Mouse (Mus musculus) urinary bladder, postnatal 14 days (tissue): ENCODE results near the gene Srgap3.
"Not testable (repeated sequence)": the region's sequence is repeated elsewhere in the genome, so short reads cannot be mapped to it uniquely, and the experiment has no call there.

Source experiments
- DNase-seq: peaks from one replicate; pipeline ENCODE4 v3.0.0; 2021; ENCODE audit warnings: low spot score

Srgap3 gene

DNA sequence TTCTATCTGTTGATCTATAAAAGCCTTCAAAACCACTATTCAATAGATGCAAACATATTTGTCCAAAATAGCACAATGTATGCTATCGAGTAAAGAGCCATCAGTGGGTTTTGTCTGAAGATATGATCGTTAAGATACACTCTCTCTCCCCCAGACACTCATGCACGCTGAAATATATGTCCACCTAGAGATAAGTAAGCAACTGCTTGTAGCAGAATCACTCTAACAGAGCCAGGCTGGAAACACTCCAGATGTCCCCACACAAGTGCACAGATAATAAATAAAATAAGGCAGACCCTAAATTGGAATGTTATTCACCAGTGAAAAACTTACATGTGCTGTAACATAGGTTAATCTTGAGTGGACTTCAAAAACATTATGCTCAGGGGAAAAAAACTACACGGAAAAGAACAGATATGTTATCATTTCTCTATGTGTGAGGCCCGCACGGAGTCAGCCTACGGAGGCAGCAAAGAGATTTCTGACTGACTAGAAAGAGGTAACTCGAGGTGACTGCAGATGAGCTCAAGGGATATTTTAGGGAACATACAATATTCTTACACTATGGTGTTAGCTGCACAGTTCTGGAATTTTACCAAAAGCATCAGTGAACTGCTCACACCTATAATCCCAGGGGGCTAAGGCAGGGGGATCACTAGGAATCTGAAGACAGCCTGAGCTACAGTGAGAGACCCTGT is 39.0 kb downstream of the Srgap3 start:
- DNase-seq, result no peak

DNA sequence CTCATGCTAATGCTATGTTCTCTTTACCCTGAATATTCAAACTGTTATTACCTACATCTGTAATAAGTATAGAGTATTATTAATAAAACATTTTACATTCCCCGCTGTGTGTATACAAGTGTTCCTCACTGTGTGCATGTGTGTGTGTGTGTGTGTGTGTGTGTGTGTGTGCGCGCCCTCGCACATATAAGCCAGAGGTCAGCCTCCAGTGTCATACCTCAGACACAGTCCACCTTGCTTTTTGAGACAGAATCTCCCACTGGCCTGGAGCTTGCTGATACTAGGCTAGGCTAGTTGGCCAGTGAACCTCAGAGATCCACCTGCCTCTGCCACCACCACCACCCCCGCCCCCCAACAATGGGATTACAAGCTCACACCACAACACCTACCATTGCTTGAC is 43.3 kb downstream of the Srgap3 start:
- DNase-seq, result no peak

DNA sequence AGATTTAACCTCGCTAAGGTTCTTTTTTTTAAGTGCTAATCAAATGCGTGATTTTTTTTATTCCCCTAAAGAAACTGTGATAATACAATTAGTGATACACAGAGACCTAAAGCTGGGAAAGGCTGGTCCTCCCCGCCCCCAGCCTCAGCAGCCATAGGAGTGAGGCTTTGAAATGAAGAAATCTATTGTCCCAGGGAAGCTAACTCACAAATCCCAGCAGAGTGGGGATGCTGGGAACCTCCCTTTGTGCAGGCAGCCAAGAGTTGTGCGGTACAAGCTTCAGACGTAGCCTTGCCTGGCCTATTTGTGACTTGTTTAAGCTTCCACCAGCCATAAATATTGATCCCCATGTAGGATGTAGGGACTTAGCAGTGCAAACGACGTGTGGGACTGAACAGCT is 43.8 kb downstream of the Srgap3 start:
- DNase-seq, result no peak

DNA sequence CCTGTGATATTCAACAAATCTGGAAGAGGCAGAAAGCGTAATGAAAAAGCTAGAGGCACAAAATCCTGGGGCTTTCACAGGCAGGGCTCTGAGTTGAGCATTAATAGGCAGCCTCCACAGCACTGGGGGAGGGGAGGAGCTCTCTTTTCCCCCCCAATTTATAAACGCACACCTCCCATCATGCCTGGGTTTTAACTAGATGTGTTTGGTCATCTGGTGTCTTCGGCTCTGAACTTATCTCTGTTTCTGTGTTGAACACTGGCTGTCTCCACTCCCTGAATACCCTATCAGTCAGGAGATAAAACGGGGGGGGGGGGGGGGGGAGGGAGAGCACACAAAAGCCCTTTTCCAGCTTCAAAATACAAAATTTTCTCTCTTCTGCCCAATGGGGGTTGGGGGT is 44.3 kb downstream of the Srgap3 start:
- DNase-seq, result no peak

DNA sequence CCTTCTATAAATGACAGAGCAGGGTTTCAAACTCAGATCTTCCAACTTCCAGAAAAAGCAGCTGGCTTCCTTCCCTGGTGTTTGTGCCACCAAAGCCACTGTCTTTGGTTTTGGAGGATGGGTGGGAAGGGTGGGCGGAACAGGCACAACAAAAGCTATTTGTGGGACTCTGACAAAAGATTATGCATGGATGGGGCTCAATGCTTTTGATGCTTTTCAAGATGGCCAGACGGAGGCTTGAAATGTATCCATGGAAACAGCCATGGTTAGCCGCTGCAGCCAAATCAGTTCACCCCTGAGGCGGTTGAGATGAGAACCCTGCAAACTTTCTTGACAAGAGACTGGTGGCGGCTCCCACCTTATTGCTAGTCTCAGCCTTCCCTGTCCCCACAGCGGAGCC is 46.8 kb downstream of the Srgap3 start:
- DNase-seq, result no peak

DNA sequence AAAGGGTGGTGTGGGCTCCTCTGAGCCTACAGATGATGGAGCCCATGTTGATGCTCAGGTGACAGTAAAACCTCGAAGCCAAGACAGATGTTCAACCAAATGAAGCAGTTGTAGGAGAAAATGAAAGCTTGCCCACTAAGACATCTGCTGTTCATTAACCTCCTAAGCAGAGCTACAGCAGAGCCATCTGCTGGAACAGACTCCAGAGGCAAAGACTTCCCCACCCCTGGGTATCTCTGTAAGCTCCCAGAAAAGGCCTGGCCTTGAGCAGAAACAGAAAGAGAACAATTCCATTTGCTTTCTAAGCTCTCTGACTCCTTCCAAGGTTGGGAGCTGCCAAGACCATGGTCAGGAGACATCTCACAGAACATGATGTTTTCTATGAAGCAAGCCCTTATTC is 47.4 kb downstream of the Srgap3 start:
- DNase-seq, result no peak

DNA sequence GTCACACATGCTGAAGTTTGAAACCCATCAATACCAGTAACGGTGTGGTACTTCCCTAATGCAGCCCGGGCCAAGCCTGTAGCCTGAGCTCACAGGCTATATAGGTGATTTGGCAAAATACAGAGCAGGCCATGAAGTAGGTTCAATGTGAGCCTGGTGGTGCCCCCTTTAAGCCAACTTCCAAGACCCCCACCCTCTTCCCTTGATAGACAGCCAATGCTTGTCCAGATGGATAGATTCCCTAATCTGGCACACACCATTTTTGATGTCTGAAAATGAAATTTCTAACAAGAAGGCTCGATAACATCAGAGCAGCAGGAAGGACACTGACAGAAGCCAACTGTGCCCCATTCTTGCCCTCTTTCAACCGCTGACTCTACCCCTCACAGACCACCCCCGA is 47.8 kb downstream of the Srgap3 start:
- no peak for DNase-seq

DNA sequence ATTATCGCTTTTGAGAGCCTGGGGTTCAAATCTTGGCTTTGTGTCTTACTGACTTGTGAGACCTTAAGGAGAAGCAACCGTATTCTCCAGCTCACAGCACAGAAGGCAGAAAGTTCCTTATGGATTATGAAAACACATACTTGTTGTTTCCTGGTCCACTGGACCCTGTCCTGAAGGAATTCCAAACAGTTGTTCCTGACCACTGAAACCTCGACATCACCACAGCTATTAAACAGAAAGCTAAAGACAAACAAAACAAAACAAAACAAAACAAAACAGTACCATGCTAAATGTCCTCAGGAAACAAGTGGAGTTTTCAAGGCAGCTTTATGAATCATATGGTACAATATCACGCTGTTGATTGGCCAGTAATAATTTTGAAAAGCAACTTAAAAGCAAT is 48.6 kb downstream of the Srgap3 start:
- no peak for DNase-seq

DNA sequence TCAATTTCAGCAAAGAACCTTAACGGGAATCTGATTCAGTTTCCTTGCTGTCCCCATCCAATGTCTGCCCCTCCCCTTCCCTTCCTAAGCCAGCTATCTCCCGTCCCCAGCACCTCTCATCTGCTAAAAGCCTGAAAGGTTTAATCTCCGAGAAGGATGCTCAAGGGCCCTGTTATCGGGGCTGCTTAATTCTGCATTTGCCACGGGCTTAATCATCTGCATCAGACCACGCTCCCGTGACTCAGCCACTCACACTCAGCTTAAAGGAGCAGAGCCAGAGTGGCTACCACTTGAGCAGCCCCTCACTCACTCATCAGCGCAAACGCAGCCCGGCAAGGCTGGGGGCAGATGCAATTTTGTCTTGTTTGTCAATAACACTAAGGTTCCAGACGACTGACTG is 50.7 kb downstream of the Srgap3 start:
- DNase-seq, result no peak

DNA sequence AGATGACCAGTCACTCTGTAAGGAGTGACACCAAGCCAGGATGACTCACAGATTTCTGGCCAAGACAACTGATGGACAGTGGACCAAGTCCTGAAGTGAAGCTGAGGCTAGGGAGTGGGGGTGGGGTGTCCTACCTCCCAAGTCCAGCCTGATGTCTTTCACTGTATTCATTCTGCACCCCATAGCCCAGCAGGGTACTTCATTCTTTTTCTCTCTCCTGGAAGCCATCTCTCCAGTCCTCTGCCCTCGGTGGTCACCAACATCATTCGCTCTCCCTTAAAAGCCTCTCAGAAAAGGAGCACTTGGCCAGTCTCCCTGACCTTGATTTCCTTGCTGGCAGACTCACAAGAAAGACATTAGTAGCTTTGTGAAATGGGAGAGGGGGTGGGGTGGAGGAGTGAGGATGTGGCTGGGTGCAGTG is 56.7 kb downstream of the Srgap3 start:
- no peak for DNase-seq

DNA sequence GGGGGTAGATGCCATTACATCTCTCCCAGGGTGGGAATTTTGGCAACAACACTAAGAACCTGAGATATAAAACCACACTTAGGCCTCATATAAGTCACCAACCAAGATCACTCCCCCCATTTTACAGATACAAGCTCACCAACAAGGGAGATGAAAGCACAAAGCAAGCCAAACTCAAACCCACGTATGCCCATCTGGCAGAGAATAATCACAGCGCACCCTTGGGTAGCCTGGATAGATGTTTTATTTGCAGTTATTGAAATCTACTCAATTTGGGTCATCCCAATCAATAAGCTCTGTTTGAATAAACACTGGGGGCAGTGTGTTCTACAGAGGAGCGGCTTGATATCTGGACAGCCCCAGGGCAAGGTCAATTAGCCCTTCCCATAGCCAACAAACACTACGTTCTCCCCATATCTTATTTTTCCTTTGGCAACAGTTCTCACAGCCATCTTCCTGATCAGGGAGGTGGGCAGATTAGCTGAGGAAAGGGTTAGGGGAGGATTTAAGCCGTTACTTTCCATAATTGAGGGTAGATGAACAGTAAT is 63.4 kb downstream of the Srgap3 start:
- DNase-seq, result no peak

DNA sequence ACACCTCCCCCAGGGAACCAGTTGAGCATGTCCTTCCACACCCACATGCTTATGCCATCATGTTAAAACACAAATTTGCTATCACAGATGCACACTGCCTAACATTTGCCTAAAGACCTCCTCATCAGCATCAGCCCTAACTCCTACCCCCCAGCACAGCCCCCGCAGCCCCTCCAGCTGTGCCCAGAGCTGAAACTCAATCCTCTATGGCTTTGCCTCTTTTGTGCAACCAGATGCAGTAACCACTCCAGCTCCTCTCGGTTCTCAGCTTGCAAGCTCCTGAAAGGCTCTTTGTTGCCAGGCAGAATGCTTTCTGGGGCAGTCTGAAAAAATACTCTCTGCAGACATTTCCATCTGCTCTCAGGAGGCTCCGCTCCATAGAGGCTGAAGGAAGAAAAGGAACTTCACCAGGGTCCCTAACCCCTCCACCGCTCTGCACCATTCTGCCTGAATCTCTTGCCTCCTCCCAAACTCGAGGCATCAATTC is 67.0 kb downstream of the Srgap3 start:
- DNase-seq, result no peak

DNA sequence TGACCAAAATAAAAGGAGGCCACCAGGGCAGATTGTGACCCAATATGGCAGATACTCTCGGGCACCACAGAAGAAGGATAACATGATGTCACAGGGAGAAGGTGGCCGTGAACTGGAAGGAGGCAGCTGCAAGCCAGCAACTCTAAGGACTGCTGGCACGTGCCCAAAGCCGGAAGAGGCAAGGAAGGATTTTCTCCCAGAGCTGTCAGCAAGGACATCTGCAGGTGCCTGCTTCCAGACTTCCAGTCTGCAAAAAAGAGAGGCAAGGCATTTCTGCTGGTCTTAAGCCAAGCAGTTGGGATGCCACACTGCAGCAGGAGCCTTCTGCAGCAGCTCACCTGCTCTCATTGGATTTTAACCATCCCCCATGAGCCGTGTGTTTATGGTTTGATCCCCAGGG is 67.9 kb downstream of the Srgap3 start:
- DNase-seq, result no peak

DNA sequence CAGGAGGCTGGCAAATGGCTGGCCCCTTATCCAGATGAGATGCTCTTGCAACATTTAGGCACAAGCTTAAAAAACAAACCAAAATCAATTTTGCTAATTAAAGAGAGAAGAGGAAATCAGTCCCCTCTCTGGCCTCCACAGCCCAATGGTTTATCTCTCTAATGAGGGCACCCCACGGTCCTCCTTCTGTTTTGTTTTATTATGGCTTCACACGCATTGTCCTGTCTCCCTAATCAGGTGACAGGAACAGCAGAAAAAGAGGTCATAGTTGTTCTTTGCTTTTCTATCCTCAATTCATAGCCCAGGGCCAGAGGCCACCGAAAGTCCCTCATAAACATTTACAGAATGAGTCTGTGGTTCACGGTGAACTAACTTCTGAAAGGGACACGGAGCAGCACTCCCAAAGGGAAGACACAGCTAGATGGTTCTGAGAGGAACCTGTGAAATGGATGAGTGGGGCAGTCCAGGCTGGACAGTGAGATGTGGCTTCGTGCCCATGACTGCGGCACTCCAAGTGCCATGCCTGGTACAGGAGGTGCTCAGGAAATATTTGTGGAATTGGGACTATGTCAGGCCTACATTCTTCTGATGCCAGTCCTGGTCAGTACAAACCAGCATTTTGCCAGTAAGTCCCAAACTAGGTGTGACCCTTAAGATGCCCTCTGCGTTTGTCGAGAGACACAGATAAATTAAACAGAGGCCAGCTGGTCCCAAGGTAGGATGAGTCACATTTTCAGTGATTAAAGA is 73.8 kb downstream of the Srgap3 start:
- DNase-seq, result no peak

DNA sequence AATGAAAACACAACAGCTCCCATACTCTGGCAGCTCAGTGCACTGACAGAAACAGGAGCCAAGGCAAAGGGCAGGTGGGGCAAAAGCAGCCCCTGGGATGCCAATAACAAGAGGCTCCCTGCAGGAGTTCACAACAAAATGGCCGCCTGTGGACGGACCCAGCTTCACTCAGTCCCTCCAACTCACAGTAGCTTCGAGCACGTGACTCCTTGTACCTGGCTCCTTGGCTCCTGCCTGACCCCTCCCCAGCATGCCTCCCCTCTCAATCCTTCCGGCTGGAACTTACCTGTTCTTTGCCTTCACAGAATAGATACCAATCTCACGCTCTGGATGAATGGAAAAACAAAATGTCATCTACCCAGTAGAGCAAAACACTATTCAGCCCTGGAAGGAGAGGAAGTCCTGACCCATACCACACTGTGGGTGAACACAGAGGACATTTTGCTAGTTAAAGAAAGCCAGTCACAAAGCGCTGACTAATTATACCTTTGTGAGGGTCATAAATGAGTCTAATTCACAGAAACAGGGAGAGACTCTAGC is 75.8 kb downstream of the Srgap3 start:
- DNase-seq, result no peak

DNA sequence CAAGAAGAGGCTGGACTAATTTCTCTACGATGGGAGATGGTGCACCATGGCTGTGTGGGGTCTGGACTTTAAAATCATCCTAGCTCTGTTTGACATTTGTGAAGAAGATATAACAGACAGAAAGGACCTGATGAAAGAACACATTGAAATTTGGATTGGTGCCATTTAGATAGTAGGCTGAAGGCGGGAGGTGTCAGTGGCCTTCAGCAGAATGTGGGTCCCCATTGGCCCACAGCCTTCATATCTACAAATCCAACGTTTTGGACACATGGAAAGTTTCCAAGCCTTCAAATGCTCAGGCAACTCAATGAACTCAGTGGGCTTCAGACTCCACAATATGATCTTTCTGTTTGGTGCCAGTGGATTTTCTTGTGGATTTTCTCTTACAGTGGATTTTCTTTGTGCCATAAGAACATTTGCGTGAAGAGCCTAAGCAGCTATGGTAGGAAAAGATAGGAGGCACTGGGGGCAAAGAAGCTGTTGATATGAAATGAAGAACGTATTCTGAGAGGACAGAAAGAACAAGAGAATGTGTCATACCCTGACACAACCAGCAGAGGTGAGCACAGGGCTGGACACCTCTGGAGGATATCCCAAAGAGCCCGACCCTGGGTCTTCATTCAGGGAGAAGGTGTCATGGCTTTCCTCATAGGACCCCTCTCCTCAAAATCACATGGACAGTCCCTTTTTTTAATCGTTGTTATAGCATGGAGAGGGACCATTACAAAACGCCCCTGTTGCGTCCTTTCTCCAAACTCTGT is 78.7 kb downstream of the Srgap3 start:
- no peak for DNase-seq

DNA sequence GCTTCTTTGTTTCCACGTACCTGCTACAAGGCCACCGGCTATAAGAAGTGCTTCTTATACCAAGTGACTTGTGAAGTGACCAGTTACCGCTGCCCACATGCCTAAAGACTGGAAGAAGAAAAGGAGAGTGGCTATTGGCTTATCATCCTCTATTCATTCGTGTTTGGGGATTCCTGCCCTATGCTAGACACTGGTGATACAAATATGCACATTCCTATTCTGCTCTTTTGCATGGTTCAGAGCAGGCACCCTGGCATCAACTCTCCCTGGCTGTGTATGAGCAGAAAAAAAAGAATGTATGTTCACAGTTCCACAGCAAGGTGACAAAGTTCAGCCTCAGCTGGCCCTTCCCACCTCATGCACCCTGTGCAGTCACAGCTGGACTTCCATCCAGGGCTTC is 81.0 kb downstream of the Srgap3 start:
- DNase-seq, result no peak

DNA sequence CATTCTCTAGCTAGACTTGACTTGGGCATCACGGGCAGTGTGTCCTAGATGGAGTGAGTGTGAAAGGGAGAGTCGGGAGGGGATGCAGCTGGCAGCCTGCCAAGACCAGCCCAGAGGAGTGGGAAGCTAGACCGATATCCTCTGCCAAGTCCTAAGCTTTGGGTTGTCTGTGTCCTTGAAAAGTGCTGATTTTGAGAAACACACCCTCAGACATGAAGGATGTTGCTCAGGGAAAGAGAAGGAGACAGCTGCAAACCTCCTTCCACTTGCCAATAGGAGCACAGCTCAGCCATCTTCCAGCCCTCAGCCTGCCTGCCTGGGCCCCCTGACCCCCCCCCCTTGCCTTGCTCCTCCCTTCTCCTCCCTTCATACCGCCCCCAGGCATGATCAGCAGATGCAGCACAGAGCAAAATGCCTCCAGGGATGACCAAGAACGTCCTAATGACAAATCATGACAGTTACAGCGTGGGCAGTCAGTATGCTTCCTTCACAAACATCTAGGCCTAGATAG is 82.0 kb downstream of the Srgap3 start:
- DNase-seq, result no peak

DNA sequence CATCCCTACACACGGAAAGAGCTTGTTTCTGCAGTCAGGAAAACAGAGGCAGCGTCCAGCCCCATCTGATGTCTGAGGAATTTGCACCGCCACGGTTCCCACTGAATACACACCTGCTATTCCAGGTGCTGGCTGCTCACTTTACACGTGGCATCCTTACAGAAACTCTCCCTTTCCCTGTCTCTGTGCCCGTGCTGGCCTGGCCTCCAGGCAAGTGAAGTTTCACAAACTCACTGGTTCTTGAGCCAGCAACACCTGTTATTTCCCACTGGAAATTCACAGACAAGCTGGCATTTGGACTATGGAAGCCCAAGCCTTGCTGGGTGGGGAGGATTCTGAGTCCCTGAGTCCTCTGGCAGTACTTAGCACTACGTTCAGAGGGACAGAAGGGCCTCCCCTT is 84.6 kb downstream of the Srgap3 start:
- no peak for DNase-seq

DNA sequence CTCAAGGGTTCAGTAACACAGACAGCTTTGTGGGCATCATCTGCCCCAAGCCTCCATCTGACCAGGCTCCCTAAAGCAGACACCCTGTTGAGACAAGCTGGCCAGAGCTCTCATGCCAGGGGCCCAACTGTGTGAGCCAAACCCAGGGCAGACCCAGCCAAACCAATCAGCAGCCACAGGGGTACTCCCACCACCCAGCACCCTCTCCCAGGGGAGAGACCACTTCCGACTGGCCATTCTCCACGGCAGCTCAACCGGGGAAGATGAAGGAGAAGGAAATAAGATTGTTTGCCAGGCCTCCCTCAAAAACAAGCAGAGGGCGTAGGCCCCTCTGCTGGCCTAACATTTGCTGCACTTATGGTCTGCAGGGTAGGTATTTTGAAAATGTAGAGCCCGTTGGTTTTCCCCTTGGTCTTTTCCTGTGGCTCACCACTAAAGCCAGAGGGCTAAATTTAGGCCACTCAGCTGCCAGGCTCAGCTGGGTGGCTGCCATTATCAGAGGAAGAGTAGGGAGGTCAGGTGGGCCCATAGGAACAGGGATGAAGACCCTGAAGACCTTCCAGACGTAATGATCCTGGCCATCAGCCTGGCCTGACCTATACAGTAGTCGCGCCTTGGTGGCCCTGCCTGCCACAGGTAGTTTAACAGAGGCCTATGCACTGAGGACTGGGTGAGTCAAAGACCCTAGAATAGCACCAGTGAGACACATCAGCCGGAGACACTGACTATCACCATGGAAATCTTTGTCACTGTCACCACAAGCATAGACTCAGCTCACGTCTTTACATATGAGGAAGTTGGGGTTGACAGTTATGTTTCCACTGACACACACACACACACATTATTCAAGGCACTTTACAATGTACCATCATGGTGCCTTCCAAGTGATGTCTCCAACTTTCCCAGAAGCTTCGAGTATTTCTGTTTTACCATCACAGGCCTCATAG is 85.4 kb downstream of the Srgap3 start:
- no peak for DNase-seq

DNA sequence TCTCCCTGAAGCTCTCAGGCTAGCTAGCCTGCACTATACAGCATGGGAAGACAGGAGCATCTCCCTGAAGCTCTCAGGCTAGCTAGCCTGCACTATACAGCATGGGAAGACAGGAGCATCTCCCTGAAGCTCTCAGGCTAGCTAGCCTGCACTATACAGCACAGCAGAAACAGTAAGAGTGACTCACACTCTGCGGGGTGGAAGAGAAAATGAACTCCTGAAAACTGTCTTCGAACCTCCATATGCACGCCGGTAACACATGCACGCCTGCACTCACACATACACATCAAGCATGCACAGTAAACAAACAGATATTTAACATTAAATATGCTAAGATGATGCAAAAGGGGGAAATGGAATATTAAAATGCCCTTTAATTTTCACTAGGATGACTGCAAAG is 86.8 kb downstream of the Srgap3 start:
- not testable (repeated sequence) for DNase-seq
